Mouse (Mus musculus): ENCODE measurements around the gene Dctn5. TPM values are rescaled to one million over a fixed set of nuclear protein-coding genes. Genes with fewer than 3 reads are reported as not detected.

The Dctn5 gene
- total RNA-seq, 4 experiments from 2014 or later, result 96.3 to 105 (median 100) TPM

DNA sequence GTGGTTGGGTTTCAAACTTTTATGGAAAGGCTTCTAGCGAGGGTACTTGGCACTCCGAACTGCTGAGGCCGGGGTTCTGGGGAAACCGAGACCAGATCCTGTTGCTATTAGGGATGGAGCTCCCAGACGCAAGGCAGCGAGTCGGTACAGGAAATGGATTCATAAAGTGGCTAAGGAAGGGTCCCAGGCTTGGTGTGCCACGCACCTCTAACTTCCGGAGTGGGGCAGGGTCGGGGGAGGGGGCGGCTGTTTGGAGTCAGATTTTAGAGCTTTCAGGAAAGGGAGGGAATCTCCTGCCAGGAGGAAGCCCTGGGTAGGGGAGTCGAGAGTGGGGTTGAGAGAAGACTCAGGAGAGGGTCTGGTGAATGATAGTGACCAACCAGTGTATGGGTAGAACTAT, 27.2 kb downstream of the Dctn5 start:
- no peak for DNase-seq (ENCODE audit: low spot score in 2 of 2)

DNA sequence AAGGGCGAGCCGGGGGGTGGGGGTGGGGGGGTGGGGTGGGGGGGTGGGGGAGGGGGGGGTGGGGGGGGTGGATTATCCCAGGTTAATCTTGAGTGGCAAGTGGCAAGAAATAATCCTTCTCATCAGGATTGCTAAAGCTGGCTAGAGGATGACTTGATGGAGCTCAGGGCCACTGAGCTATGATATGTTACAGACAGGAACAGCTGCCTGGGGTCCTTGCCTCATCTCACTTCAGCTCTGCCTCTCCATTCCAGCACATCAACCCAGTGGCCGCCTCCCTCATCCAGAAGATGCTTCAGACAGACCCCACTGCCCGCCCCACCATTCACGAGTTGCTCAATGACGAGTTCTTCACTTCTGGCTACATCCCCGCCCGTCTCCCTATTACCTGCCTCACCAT, 30.9 kb downstream of the Dctn5 start:
- DNase-seq (ENCODE audit: low spot score in 2 of 2), result no peak

DNA sequence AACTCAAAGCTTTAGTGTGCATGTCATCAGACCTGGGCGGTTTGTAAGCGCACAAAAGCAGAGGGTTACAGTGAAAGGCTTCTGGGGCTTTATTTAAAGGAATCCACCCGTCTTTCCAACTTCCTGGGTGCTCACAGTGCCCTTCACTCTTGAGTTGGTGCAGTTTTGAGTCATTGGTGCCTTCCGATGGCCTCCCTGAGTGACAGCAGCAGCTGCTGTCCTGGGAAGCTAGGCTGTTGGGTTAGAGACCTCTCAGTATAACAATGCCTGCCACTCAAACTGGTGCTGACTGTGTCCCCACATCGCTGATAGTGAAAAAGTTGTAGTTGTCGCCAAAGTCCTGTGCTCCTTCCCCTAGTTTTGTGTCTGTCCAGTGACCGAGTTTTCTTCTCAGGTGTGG, 34.4 kb downstream of the Dctn5 start:
- DNase-seq (ENCODE audit: low spot score in 2 of 2), result no peak

DNA sequence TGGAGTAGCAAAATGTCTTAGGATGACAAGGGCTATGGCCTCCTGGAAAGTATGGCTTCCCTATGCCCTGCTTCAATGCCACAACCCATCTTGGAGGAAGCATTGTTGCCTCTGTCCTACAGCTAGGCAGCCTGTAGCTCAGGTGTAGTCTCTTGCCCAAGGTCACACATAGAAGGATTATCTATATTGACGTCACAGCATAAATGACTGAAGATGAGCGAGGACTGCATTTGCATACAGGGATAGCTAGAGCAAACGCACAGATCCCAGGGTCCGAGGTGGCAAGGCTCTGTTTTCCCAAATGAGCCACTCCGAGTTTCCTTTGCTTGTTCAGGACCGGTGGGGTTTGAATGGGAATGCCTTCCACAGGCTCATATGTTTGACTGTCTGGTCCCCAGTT, 37.9 kb downstream of the Dctn5 start:
- DNase-seq (ENCODE audit: low spot score in 2 of 2), result no peak

DNA sequence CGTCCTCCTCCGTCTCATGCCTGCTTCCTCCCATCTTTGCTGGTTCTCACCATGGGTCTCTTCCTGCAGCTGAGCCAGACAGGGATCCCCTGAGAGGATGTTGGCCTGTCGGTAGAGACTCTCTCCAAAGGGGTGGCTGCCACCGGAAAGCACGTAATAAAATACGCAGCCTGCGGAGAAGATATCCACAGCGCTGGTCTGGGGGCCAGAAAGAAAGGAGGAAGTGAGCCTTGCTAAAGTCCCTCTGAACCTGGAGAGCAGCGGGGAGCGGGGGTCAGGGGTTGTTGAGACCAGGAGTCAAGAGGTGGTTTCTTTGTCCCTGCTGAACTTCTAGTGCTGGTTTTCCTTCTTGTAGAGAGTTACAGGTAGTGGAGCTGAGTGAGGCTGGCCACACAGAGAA, 38.8 kb downstream of the Dctn5 start:
- no peak for DNase-seq (ENCODE audit: low spot score in 2 of 2)

DNA sequence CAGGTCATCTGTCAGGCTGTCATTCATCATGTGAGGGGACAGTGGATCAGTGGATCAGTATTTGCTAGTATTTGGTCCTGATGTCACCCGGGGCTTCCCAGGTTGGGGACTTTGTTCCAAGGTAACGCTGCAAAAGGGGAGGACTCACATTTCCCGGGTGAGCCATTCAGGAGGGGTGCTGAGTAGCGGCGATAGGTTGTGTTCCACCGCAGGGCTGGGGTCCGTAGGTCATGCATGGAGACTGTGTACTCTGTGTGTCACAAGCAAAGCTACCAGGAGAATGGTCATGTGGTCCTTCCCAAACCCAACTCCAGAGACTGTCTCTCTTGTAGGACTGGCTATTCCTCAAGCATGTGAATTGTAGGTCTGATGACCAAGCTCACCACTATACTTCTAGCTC, 47.9 kb downstream of the Dctn5 start:
- no peak for DNase-seq (ENCODE audit: low spot score in 2 of 2)

DNA sequence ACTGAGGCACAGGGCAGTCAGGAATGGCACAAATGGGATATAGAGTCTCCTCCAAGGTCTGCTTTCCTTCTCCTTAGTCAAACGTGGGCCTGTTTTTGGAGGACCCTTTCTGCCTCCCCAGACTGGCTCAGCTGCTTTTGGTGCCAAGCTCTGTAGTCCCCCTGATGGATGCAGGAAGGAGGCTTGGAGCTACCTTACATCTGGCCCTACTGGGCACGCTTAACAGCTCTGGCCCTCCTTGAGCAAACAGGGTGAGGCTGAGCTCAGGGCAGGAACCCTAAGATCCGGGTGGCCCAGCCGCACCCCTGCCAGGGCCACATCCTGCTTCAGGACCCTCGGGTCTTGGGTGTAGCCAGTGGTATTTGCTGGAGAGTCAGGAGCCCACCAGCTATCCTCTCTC, 51.7 kb downstream of the Dctn5 start:
- no peak for DNase-seq (ENCODE audit: low spot score in 2 of 2)

DNA sequence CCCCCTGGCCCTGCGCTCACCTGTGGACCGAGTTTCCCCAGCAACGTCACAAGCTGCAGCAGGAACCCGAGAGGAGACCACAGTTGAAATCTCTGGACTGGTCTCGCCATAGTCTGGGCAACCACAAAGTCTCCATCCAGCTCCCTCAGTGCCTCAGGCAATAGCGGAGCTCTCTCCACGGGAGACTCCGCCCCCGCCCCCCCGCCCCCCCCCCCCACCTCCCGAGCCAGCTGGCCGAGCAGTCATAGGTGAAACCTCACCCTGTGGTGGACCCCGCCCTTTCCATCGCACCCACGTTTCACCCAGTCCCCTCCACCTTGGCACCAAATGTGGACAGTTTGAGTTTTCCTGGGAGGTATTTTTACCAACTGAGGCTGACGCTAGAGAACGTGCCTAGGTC, 53.2 kb downstream of the Dctn5 start, which contains the start of gene Ern2:
Gene Ern2 (minus strand): TSS at position 165 of the 400 bp plus-strand sequence.
- no peak for DNase-seq (ENCODE audit: low spot score in 2 of 2)

DNA sequence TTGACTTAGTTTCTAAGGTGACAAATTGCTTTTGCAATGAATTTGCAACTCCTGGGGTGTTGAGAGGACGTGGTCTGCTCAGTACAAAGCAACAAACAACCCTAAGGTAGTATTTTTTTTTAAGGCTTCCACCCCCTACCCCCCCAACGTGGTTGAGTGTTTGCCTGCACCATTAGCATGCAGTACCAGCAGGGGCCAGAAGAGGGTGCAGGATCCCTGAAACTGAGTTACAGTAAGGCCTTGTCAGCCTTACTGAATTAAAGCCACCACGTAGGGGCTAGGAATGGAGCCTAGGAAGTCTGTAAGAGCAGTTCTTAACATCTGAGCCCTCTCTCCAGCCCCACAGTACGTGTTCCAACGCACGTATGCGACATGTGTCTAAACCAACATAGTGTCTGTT, 56.6 kb downstream of the Dctn5 start:
- peak in 1 of 2 experiments; percentile 13 for DNase-seq (ENCODE audit: low spot score in 2 of 2)

DNA sequence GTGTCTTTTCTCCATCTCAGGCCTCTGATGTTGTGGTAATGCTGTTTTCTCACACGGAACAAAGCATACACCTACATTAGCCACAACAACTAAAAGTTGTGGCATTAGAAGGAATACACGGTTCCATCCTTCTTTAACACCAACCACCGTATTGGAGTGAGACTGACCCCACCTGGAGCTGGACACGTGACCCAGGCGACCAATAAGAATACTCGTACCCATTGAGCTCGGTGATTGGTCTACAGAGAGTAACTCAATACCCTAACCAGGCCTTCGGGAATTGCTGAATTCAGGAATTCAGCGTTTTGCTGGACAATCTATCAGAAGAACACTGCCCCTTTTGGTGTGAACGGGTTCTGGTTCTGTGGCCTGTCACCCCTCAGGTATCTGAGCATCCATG, 58.3 kb downstream of the Dctn5 start:
- no peak for DNase-seq (ENCODE audit: low spot score in 2 of 2)

DNA sequence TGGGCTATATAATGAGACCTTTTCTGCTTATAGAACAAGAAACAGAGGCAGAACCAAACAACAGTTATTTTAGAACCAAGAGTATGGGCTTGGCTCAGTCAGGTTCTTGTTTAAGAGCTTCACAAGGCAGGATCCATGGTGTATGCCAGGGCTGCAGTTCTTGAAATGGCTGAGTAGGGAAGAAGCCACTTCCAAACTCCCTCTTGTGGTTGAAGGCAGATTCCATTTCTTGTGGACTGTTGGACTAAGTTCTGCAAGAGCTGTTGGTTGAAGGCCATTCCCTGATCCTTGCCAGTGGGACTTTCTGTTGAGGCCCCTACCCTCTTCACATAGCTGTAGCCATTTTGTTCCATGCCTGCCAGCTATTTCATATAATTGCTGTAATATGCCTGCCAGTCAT, 61.1 kb downstream of the Dctn5 start:
- DNase-seq (ENCODE audit: low spot score in 2 of 2), result no peak

DNA sequence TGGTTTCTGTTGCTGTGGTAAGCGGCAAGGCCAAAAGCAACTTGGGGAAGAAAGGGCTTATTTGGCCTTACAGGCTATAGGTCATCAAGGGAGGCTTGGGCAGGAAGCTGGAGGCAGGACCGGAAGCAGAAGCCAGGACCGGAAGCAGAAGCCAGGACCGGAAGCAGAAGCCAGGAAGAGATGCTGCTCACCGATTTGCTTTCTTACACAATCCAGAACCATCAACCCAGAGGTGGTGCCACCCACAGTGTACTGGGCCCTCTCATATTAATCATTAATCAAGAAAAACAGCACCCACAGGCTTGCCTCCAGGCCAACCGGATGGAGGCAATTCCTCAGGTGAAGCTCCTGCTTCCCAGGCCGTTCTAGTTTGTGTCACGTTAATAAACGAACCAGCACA, 63.9 kb downstream of the Dctn5 start:
- no peak for DNase-seq (ENCODE audit: low spot score in 2 of 2)

DNA sequence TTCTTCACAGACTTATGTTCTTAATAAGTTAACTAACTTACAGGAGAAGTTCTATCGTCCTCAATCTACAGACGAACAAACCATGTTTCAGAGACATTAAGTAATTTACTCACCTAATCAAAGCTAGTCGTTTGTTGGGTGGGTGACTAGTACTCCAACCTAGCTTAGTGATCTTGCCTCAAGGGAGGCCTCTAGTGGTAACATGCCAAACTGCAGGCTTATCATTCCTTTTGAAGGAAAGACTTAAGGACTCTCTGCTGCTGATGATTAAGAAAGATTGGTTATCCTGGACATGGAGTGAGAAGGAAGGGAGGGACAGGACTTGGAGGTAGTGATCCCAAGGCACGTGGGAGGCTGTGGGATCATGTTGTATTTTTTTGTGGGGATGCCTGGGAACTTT, 64.5 kb downstream of the Dctn5 start:
- peak in 1 of 2 experiments; percentile 15 for DNase-seq (ENCODE audit: low spot score in 2 of 2)

Other genes starting within 250 kb of the Dctn5 start
- gene Cog7, start 151.3 kb upstream of the Dctn5 start, total RNA-seq (2022), result 10 to 100 TPM; 45.4 to 51.0 (median 48.1) TPM
- 10 to 100 TPM; 30.4 to 37.7 (median 35.3) TPM for gene Gga2, start 111.8 kb upstream of the Dctn5 start, total RNA-seq (2022)
- 10 to 100 TPM; 50.2 to 58.3 (median 51.9) TPM for gene Ubfd1, start 65.9 kb upstream of the Dctn5 start, total RNA-seq (2022)
- gene Ears2, start 65.8 kb upstream of the Dctn5 start, total RNA-seq (2022), result 1 to 10 TPM; 7.1 to 8.4 (median 7.9) TPM
- gene Ndufab1, start 31.2 kb upstream of the Dctn5 start, total RNA-seq (2022), result 100 to 1,000 TPM; 243 to 272 (median 259) TPM
- 1 to 10 TPM; 1.8 to 2.3 (median 2.0) TPM for gene Palb2, start 56 bp upstream of the Dctn5 start, total RNA-seq (2022)
- gene Plk1, start 26.4 kb downstream of the Dctn5 start, total RNA-seq (2022), result 1 to 10 TPM; 1.4 to 2.0 (median 1.7) TPM
- gene Ern2, start 53.2 kb downstream of the Dctn5 start, total RNA-seq (2022), result under 1 TPM; 0.33 to 0.87 (median 0.71) TPM
- 1 to 10 TPM; 4.6 to 5.9 (median 5.0) TPM for gene Chp2, start 86.5 kb downstream of the Dctn5 start, total RNA-seq (2022)
- gene Prkcb, start 155.7 kb downstream of the Dctn5 start, total RNA-seq (2022), result 1,000 to 10,000 TPM in 2 of 4 experiments, 100 to 1,000 TPM in 2; 870 to 1,138 (median 953) TPM